Mouse (Mus musculus) heart, adult 2 months (tissue): ENCODE results near the gene Prrc2a.

Source experiments
- CTCF ChIP-seq: fragments of 200-600 bp; IDR thresholded peaks from 2 replicates; pipeline ENCODE4 v1.8.1; 2022; ENCODE audit warnings: antibody characterized with exemption, mild to moderate bottlenecking, moderate library complexity
- EP300 ChIP-seq: fragments of 200-500 bp; IDR thresholded peaks from 2 replicates; pipeline ENCODE4 v1.6.1; 2011; ENCODE audit warnings: low read depth, low read length, control low read depth; ENCODE audit not compliant: insufficient read depth
- POLR2A ChIP-seq: fragments of 200-500 bp; IDR thresholded peaks from 2 replicates; pipeline ENCODE4 v1.6.1; 2011; ENCODE audit warnings: mild to moderate bottlenecking, low read depth, low read length, control low read depth; ENCODE audit not compliant: insufficient read depth

DNA sequence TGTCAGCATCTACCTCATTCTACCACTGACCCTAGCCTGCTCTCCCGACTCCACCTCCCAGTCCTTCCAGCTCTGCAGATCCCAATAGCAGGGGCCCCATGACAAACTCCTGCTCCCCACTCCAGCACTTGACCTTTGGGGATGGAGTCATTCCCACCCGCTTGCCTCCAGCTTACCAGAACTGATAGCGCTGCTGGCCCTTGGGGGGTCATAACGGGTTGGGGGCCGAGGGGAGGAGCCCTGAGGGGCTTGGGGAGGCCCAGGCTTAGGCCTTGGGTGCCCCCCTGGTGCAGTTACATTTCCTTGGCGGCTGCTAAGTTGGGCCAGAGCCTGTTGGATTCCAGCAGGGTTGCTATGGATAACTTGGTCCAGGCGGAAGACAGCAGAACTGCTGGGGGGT, 10.1 kb downstream of the Prrc2a start:
- no peak for TF ChIP-seq EP300
- no peak for TF ChIP-seq CTCF
- no peak for TF ChIP-seq POLR2A
